Mouse (Mus musculus): ENCODE measurements around the gene Prss53. TPM values are rescaled to one million over a fixed set of nuclear protein-coding genes. Genes with fewer than 3 reads are reported as not detected.
A peak's percentile ranks its signal among the peaks of the same experiment; 100 is the strongest.

The Prss53 gene
- polyA plus RNA-seq, 1 experiment from 2014 or later: 0.64 TPM

DNA sequence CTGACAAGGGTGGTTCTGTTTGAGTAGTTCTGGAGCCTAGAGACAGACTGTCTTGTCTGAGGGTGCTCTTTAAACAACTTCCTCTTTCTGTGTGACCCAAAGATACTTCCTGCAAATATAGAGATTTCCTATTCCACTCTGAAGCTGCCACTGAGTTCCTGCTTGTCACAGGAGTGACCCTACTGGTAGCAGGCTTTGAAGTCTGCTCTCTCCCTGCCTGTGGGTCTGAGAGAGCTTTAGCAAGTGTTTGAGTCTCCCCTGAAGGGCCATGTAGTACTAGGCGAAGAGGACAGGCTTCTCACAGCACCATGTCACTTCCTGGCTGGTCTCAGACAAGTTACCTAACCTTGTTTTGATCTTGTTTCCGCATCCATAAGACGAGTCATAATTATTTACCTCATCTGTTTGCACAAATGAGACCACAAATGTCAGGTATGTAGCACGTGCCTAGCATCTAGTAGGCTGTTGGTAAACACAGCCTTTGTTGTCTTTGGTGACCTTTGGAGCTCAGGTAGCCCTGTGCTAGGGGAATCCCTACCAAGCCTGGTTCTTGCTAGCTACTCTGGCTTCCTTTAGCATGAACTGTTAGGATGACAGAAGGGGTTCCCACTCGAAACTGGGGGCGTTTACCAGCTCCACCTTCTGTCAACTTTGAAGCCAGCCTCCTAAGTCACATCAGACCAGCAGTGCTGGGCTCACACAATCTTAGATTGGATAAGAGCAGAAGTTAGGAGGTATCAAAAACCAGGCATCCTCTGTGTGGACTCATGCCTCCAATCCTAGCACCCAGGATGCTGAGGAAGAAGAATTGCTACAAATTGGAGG, 31.9 kb upstream of the Prss53 start:
- Histone ChIP-seq H3K27me3 (replicated peaks; ENCODE audit: control insufficient read depth, insufficient read depth, low read length) (no peaks in the 10 kb centered on the region), H3K4me1 (replicated peaks; ENCODE audit: control insufficient read depth, insufficient read depth, low read length) (no peaks in the 10 kb centered on the region; the same call in 1 of the 2 replicates), H3K9me3 (ENCODE audit: control insufficient read depth, low read length) (no peaks in the 10 kb centered on the region), H3K4me2 (ENCODE audit: low read length) (no peak overlapping the region), H3K36me3 (ENCODE audit: control insufficient read depth, insufficient read depth, low read length) (peaks cover 53% of the 10 kb centered on the region), H3K4me3 (ENCODE audit: low read depth, low read length) (no peak overlapping the region), H3K9ac (ENCODE audit: low read length) (no peak overlapping the region), H3K27ac (ENCODE audit: low read depth) (0 out of 2 replicates have a peak overlapping the region, but pooled peaks have one; percentile 22)
- WGBS: 70% methylated on average over 6 of the region's 6 CpGs
- ATAC-seq (replicated peaks; ENCODE audit: low FRiP score, low TSS enrichment, low read depth) (no peak), DNase-seq (ENCODE audit: low spot score) (no peak)

DNA sequence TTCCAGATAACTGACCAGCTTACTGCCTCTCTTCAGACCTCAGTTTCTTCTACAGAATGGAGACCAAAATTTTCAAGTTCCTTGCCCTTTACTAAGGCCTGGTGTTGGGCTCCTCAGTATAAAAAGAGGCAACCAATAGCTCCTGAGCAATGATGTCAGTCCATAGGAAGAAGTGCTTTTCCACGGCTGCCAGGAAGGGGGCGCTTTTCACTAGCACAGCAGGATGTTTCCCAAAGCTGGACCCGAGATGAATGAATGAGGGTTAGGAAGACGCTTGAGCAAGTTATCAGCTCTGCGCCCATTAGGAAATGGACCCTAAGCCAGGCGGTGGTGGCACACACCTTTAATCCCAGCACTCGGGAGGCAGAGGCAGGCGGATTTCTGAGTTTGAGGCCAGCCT, 30.7 kb upstream of the Prss53 start:
- H3K36me3 ChIP-seq (ENCODE audit: control insufficient read depth, insufficient read depth, low read length): peaks cover 60% of the 10 kb centered on the region
- WGBS: 68% methylated on average over 8 of the region's 8 CpGs
- H3K4me2 ChIP-seq (ENCODE audit: low read length): no peak overlapping the region
- no peaks in the 10 kb centered on the region for H3K27me3 ChIP-seq (replicated peaks; ENCODE audit: control insufficient read depth, insufficient read depth, low read length)
- no peaks in the 10 kb centered on the region for H3K9me3 ChIP-seq (ENCODE audit: control insufficient read depth, low read length)
- no peak overlapping the region for H3K4me3 ChIP-seq (ENCODE audit: low read depth, low read length)
- no peak for DNase-seq (ENCODE audit: low spot score)
- no peak overlapping the region for H3K9ac ChIP-seq (ENCODE audit: low read length)
- no peaks in the 10 kb centered on the region; the same call in 1 of the 2 replicates for H3K4me1 ChIP-seq (replicated peaks; ENCODE audit: control insufficient read depth, insufficient read depth, low read length)
- no peak for ATAC-seq (replicated peaks; ENCODE audit: low FRiP score, low TSS enrichment, low read depth)
- no peak overlapping the region for H3K27ac ChIP-seq (ENCODE audit: low read depth)

DNA sequence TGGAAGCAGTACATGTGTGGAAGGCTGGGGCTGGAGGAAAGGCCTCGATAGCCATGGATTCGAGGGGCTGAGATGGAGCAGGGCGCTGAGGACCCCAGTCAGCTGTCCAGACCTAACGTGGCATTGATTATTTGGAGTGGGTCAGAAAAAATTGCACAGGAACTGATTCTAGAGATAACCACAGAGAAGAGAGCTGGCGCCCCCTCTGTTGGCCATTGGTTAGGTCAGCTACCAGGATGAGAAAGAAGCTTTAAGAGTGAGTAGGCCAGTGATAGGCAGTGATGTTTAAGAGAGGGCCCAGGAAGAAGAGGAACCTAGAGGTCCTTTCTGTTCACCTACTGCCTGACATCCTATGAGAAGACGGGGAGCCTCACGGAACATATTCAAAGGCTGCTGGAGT, 28.5 kb upstream of the Prss53 start:
- no peak for ATAC-seq (replicated peaks; ENCODE audit: low FRiP score, low TSS enrichment, low read depth)
- WGBS: 74% methylated on average over 7 of the region's 7 CpGs

DNA sequence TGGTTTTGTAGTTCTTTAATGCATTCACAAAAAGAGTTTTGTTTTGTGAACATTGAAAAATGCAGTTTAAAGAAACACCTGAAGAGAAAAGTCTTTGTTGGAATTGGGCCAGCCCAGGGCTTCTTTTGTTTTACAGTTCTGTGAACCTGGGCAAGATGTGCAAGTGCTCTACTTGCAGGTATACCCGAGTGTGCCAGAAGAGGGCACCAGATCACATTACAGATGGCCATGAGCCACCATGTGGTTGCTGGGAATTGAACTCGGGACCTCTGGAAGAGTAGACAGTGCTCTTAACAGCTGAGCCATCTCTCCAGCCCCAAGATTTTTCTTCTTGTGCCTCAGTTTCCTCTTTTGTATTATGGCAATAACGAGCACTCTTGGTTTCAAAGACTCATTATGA, 27.4 kb upstream of the Prss53 start:
- Histone ChIP-seq H3K4me2 (ENCODE audit: low read length) (no peak overlapping the region), H3K4me3 (ENCODE audit: low read depth, low read length) (no peak overlapping the region), H3K36me3 (ENCODE audit: control insufficient read depth, insufficient read depth, low read length) (peaks cover 46% of the 10 kb centered on the region), H3K27ac (ENCODE audit: low read depth) (no peak overlapping the region), H3K9me3 (ENCODE audit: control insufficient read depth, low read length) (no peaks in the 10 kb centered on the region), H3K27me3 (replicated peaks; ENCODE audit: control insufficient read depth, insufficient read depth, low read length) (no peaks in the 10 kb centered on the region), H3K4me1 (replicated peaks; ENCODE audit: control insufficient read depth, insufficient read depth, low read length) (peaks cover 1% of the 10 kb centered on the region), H3K9ac (ENCODE audit: low read length) (no peak overlapping the region)
- DNase-seq (ENCODE audit: low spot score) (no peak), ATAC-seq (replicated peaks; ENCODE audit: low FRiP score, low TSS enrichment, low read depth) (no peak)
- 54% methylated on average over 3 of the region's 3 CpGs for WGBS

More for the DNA sequence above, 28.5 kb upstream of the Prss53 start:
- H3K9me3 ChIP-seq (ENCODE audit: control insufficient read depth, low read length): no peaks in the 10 kb centered on the region
- H3K9ac ChIP-seq (ENCODE audit: low read length): no peak overlapping the region
- H3K4me2 ChIP-seq (ENCODE audit: low read length): no peak overlapping the region
- H3K36me3 ChIP-seq (ENCODE audit: control insufficient read depth, insufficient read depth, low read length): peaks cover 56% of the 10 kb centered on the region
- no peak overlapping the region for H3K27ac ChIP-seq (ENCODE audit: low read depth)
- no peak overlapping the region for H3K4me3 ChIP-seq (ENCODE audit: low read depth, low read length)
- no peaks in the 10 kb centered on the region for H3K4me1 ChIP-seq (replicated peaks; ENCODE audit: control insufficient read depth, insufficient read depth, low read length)
- no peaks in the 10 kb centered on the region for H3K27me3 ChIP-seq (replicated peaks; ENCODE audit: control insufficient read depth, insufficient read depth, low read length)
- DNase-seq (ENCODE audit: low spot score): no peak

DNA sequence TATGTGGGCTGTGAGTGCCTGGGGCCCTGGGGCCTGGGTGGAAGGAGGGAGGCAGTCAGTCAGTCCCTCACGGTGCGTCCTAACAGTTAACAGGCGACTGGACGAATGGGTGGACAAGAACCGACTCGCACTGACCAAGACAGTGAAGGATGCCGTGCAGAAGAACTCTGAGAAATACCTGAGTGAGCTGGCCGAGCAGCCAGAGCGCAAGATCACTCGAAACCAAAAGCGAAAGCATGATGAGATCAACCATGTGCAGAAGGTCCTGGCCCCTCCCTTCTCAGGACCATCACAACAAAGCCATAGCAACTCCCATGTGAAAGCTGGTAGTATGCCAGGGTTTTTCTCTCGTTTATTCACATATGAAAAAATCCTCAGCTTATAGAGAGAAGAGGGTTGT, 24.5 kb upstream of the Prss53 start:
- Histone ChIP-seq H3K27ac (ENCODE audit: low read depth) (no peak overlapping the region), H3K9me3 (ENCODE audit: control insufficient read depth, low read length) (no peaks in the 10 kb centered on the region), H3K4me2 (ENCODE audit: low read length) (no peak overlapping the region), H3K4me3 (ENCODE audit: low read depth, low read length) (no peak overlapping the region), H3K9ac (ENCODE audit: low read length) (no peak overlapping the region), H3K27me3 (replicated peaks; ENCODE audit: control insufficient read depth, insufficient read depth, low read length) (no peaks in the 10 kb centered on the region), H3K4me1 (replicated peaks; ENCODE audit: control insufficient read depth, insufficient read depth, low read length) (peaks cover 8% of the 10 kb centered on the region), H3K36me3 (ENCODE audit: control insufficient read depth, insufficient read depth, low read length) (peaks cover 28% of the 10 kb centered on the region)
- no peak for DNase-seq (ENCODE audit: low spot score)
- WGBS: 90% methylated on average over 12 of the region's 12 CpGs
- ATAC-seq (replicated peaks; ENCODE audit: low FRiP score, low TSS enrichment, low read depth): no peak

DNA sequence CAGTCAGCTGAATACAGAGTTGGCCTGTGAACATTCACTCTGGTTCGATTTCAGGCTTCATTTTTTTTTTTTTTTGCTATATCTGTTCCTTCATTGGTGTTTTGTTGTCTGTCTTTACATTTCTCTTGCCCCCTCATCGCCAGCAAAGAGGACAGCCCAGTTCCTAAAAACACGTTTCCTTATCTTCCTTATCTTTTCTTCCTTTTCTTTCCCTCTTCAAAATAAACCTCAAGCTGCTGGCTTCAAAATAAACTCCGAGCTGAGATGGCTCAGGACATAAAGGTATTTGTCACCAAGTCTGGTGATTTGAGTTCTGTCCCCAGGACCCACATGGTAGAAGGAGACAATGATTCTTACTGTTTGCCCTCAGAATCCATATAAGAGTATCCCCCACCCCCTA, 22.2 kb upstream of the Prss53 start:
- Histone ChIP-seq H3K27me3 (replicated peaks; ENCODE audit: control insufficient read depth, insufficient read depth, low read length) (no peaks in the 10 kb centered on the region), H3K4me2 (ENCODE audit: low read length) (peak overlapping the region; percentile 57), H3K4me1 (replicated peaks; ENCODE audit: control insufficient read depth, insufficient read depth, low read length) (peaks cover 8% of the 10 kb centered on the region), H3K4me3 (ENCODE audit: low read depth, low read length) (peak overlapping the region; percentile 96), H3K36me3 (ENCODE audit: control insufficient read depth, insufficient read depth, low read length) (peaks cover 48% of the 10 kb centered on the region), H3K9ac (ENCODE audit: low read length) (peak overlapping the region; percentile 83), H3K9me3 (ENCODE audit: control insufficient read depth, low read length) (no peaks in the 10 kb centered on the region), H3K27ac (ENCODE audit: low read depth) (peak overlapping the region; percentile 30)
- no peak for DNase-seq (ENCODE audit: low spot score)
- no peak for ATAC-seq (replicated peaks; ENCODE audit: low FRiP score, low TSS enrichment, low read depth)
- 21% methylated on average over 4 of the region's 4 CpGs for WGBS

DNA sequence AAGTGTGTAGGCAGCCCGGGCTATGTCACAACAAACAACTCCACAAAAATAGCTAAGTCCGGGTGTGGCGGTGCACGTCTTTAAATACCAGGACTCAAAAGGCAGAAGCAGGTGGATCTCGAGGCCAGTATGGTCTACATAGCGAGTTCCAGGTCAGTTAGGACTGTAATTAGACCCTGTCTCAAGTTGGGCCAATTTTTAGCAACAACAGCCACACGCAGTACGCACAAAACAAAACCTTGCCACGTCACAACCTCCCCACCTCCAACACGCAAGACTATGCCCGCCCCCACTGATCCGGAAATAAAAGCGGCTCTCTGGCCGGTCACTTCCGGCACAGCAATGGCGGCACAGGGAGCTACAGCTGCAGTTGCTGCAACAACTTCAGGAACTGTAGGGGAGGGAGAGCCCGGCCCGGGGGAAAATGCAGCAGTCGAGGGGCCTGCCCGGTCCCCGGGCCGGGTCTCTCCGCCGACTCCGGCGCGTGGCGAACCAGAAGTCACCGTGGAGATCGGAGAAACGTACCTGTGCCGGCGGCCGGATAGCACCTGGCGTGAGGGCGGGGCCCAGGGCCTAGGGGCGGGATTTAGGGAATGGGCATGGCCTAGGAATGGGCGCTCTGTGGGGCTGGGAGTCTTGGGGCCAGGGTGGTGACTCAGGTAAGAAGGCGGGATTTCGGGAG, 21.6 kb upstream of the Prss53 start, which contains the start of gene Kat8:
Gene Kat8 (plus strand): TSS at position 327 of the 682 bp plus-strand sequence.
- WGBS: 1% methylated on average over 40 of the region's 40 CpGs
- peak within 1 kb of the TSS; percentile 83 for H3K9ac ChIP-seq (ENCODE audit: low read length)
- ATAC-seq (replicated peaks; ENCODE audit: low FRiP score, low TSS enrichment, low read depth) (peak; percentile 94), DNase-seq (ENCODE audit: low spot score) (peak; percentile 97)
- no peaks in the 10 kb centered on the region for H3K9me3 ChIP-seq (ENCODE audit: control insufficient read depth, low read length)
- peaks cover 50% of the 10 kb centered on the region for H3K36me3 ChIP-seq (ENCODE audit: control insufficient read depth, insufficient read depth, low read length)
- no peaks in the 10 kb centered on the region for H3K27me3 ChIP-seq (replicated peaks; ENCODE audit: control insufficient read depth, insufficient read depth, low read length)
- peak within 1 kb of the TSS; percentile 57 for H3K4me2 ChIP-seq (ENCODE audit: low read length)
- peak within 1 kb of the TSS; percentile 30 for H3K27ac ChIP-seq (ENCODE audit: low read depth)
- H3K4me1 ChIP-seq (replicated peaks; ENCODE audit: control insufficient read depth, insufficient read depth, low read length): peaks cover 8% of the 10 kb centered on the region
- H3K4me3 ChIP-seq (ENCODE audit: low read depth, low read length): peak within 1 kb of the TSS; percentile 96

DNA sequence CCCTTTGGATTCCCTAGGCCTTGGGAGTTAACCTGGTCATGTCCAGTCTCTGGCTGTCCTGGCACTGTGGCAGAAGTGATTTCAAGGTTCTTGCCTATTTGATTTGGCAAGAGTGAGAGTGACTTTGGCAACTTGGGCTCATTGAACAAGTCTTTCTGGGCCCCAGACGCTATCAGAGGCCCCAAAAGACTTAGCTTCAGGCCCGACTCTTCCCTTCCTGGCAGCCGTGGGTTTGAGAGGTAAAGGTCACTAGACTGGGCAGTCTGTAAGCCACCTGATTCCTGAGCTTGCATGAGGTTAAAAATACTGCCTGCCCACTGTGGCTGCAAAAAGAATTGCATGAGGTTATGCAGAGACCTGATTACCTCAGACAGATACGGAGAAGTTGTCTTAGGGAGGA, 17.9 kb upstream of the Prss53 start:
- Histone ChIP-seq H3K9ac (ENCODE audit: low read length) (no peak overlapping the region), H3K9me3 (ENCODE audit: control insufficient read depth, low read length) (no peaks in the 10 kb centered on the region), H3K4me1 (replicated peaks; ENCODE audit: control insufficient read depth, insufficient read depth, low read length) (peaks cover 15% of the 10 kb centered on the region), H3K36me3 (ENCODE audit: control insufficient read depth, insufficient read depth, low read length) (peaks cover 51% of the 10 kb centered on the region), H3K27me3 (replicated peaks; ENCODE audit: control insufficient read depth, insufficient read depth, low read length) (no peaks in the 10 kb centered on the region), H3K27ac (ENCODE audit: low read depth) (no peak overlapping the region), H3K4me3 (ENCODE audit: low read depth, low read length) (no peak overlapping the region), H3K4me2 (ENCODE audit: low read length) (no peak overlapping the region)
- ATAC-seq (replicated peaks; ENCODE audit: low FRiP score, low TSS enrichment, low read depth): no peak
- WGBS: 86% methylated on average over 4 of the region's 4 CpGs
- no peak for DNase-seq (ENCODE audit: low spot score)
